Mouse (Mus musculus) ovary, adult 18-20 months (tissue): Measurements from ENCODE around the gene B230118H07Rik.
"Not testable (repeated sequence)": the region's sequence is repeated elsewhere in the genome, so short reads cannot be mapped to it uniquely, and the experiment has no call there.

Experiments used
- DNase-seq: peaks from one replicate; pipeline ENCODE4 v3.0.0; 2022; ENCODE audit warnings: low spot score, mixed read lengths

Gene B230118H07Rik

DNA sequence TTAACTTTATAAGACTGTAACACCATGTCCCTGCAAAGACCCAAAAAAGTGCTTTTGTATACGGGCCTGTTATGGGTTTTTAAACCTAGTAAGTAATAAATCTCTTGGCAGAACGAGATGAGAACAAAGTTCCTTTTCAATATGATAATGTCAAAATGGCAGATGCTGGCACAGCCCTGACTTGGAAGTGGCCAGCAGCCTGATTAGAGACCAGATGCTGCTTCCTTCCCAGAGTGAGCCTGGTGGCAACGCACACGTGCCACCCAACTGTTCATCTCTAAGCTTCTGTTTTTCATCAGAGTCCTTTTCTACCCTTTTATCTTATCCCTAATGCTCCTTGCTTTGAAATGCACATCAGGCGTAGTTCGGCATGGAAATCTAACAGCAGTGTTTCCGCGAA, 58.0 kb downstream of the B230118H07Rik start:
- no peak for DNase-seq

DNA sequence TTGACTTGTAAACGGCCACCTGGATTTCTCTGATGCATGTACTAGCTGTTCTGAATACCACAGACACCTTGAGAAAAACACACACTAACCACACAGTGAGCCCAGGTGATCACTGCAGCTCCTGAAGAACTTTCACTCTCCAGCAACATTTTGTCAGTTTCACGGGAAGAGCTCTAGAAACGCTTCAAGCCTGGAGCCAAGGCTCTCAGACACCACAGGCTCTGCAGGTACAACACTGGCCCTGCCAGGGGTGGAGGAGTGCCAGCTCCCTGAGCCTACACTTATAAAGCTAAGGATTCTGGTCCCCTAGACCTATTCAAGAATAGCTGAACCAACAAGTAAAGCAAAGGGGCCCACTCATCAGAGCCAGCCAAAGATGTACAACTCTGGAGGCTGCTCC, 67.9 kb downstream of the B230118H07Rik start:
- no peak for DNase-seq

DNA sequence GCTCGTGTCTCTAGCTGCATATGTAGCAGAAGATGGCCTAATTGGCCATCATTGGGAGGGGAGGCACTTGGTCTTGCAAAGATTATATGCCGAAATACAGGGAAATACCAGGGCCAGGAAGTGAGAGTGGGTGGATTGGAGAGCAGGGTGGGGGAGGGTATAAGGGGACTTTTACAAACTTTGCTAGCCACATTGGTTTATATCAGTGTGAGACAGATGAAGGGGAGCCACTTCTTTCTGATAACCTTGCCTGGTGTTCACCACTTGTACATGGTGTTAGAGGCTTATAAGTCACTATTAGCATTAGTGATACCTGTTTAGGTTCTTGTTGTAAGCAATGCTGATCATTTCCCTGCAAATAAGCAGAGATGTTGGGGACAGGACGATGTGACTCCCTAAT, 68.4 kb downstream of the B230118H07Rik start:
- no peak for DNase-seq

DNA sequence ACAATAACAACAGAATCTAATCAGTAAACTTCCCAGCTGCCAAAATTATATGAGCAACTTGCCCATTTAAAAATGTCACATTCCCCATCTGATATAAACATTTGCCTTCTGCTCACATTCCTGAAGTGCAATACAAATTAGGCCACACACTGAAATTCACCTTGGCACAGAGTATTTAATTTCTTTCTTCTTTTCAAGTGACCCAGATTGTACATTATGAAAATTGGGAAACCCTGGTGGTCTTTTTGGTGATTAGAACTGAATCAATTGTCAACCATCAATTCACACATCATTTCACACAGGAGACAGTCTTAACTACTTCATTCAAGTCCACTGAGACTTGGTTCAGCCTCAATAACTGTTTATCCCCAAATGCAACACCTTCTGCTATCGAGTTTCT, 68.9 kb downstream of the B230118H07Rik start:
- no peak for DNase-seq

DNA sequence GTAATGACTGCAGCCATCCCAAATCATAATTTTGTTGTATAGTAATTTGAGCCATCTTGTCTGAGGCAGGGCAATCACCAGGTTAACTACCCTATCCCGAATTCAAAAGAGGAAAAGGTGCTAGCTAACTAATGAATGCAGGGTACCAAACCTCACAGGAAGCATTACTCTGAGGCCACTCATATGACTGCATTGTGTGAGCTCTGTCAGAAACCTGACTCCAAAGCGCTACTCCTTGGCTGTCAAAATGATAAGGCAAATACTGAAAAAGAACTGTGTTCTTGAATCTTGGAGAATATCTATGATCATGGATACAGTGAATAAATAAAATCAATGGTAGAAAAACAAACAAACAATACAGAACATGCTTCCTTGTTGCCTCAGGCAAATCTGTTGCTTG, 69.3 kb downstream of the B230118H07Rik start:
- DNase-seq, result no peak

DNA sequence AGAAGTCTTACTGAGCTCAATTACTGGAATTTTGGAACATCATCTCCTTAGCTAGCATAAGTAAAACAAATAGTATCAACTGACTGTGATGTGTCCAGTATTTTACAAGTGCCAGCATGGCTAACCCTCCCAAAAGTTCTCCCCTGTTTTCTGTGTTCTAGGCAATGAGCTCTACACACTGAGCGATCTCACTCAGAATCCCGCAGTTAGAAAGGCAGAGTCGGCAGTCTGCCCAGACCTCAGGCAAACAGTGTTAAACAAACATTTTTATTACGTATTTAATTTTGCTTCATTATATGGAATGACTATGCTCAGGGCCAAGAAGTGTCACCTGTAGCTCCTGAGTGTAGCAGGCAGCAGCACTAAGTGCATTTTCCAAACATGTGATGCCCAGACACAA, 72.1 kb downstream of the B230118H07Rik start:
- DNase-seq, result no peak

DNA sequence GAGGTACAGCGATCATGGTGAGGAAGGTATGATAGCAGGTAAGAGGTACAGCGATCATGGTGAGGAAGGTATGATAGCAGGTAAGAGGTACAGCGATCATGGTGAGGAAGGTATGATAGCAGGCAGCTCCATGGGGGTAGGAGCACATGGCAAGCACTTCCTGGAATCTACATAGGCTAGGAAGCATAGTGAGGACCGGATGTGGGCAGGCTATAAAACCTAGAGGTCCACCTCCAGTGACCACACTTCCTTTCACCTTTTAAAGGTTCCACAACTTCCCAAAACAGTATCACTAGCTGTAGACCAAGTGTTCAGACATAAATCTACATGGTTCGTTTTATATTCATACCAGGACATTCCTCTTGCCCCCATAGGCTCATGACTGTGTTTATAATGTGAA, 80.1 kb downstream of the B230118H07Rik start:
- no peak for DNase-seq

DNA sequence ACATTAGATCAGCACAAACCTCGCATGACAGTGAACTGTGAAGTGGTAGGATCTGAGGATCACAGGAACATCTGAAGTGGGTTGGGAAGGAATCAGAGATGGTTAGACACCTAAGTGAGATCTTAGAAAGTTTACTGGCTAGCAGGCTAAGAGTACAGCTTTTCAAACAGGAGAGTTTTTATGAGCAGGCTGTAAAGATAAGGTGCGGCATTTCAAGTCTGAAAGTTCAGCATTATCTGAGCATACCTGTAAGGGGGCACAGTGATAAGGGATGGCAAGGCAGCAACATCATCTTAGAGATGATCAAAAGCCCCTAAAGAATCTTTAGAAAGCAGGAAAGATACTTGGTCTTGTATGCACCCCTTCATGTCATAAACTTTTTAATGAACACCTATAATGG, 81.8 kb downstream of the B230118H07Rik start:
- no peak for DNase-seq

DNA sequence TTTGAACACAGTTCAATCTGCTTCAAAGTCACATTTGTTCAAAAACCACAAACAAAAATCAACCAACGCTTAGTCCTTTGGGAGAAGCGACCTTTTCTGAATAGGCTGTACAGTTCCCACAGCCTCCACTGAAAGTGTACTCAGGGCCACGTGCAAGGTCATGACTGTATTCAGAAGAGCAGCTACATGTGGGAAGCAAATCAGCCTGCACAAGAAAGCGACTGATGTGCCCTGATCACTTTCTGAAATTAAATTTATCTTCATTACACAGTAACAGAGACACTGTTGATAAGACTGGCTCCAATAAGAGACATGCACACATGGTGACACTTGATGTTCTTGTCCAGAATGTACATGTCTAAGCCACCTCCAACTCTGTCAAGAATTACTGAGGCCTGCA, 85.6 kb downstream of the B230118H07Rik start:
- no peak for DNase-seq

DNA sequence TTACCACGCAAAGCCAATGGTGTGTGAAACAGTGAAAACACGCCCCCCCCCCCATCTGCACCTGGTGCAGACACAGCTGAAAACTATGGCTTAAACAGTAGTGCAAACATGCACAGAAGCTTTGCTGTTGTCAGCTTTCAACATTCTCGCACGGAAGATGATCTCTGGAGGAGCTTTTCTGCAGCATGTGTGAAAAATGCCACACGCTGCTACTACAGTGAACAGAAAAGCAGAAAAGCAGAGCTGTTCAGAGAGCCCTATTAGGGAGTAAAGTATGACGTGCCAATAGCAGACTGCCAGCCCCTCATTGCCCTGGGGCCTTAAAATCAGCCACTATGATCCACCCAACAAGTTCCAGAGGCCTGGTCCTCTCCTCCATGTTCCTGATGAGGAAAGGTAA, 86.1 kb downstream of the B230118H07Rik start:
- no peak for DNase-seq

DNA sequence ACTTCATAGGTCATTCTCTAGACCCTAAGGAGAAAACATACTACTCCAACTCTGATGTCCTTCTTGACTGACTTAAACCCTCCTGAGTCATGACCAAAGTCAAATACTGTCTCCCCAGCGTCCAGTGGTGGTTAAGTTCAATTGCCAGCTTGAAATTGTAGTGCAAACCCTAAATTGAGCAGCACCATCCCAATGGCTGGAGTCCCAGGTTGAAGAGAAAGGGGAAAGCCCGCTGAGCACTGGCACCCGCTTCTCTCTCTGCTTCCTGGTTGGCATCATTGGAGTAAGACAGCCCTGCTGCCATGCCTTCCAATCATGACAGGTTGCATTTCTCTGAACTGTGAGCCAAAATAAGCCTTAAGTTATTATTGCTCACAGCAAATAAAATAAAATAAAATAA, 89.9 kb downstream of the B230118H07Rik start:
- no peak for DNase-seq

DNA sequence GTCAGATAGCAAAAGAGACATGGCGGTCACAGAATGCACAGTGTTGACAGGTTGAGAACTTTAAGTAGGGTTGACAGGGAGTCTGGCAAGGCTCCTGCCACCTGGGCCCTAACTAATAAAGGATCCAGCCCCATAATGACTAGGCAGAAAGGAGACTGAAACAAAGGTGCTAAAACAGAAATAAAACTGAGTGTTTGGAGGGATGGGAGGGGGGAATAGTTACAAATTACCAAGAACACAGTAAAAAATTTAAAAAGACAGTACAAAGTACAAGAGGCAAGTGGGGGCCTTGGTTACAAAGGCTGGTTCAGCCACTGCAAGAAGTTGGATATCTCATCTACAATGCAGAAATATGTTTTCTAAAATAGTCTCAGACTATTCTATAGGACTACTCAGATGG, 93.4 kb downstream of the B230118H07Rik start:
- DNase-seq, result no peak

DNA sequence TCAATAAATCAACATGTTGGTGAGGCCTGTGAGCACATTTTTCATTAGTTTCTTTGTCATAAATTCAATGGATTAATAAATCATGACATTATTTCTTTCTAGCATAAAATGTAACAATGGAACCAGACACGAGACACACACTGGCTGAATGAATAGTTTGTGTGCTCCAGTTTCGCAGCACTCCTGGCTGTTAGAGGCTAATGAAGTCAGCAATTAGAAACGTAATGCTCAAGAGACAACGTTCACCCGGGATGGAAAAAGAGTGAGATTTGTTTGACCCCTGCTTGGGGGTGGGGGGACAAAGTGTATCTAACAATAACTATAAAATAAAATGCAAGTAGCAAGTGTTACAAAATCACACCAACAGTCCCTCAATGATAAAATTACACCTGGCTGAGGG, 95.5 kb downstream of the B230118H07Rik start:
- no peak for DNase-seq

DNA sequence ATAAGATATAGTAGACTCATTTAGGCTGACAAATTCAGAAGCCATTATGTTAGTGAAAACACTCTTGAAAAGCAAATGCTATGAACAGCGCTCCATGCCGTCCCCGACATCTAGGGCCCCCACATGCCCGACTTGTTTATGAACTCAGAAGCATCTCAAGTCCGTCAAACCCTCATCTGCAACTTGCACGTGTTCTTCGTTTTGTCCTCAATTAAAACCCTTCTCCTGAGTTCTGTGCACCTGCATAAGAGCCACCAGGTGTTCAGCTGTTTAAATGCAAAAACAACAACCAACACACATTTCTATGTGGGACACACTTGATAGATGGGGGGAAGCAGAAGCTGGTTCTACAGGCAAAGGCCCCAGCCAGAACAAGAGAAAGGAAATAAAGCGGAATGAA, 97.0 kb downstream of the B230118H07Rik start:
- DNase-seq, result no peak

DNA sequence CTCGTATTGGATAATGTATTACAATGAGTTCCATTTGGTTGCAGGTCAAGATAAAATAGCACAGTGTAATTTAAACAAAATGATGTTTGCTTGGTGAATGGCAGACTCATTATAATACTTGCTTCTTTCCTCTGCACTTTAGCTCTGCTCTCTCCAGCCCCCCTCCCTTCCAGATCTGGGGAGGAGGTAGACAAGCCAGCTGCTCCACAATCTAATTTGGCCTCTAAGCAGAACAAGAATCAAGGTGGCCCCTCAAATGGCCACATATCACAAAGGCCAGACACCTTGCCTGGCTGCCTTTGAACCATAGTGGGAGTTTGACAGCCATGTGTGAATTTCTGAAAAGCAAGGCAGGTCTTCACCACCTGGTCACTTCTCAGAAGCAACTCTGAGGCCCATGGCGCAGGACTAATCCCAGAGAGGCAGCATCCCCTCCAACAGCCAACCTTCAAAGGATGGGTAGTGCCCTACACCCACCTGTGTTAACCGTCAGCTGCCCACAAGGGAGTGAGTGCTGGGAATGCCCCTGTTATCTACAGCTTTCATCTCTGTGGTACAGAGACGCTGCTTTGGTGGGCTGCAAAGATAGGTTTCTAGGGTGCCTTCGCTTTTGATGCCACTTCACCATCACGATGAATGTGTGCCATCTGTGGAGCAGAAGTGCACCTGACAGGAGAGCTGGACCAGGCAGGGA, 98.2 kb downstream of the B230118H07Rik start:
- no peak for DNase-seq

DNA sequence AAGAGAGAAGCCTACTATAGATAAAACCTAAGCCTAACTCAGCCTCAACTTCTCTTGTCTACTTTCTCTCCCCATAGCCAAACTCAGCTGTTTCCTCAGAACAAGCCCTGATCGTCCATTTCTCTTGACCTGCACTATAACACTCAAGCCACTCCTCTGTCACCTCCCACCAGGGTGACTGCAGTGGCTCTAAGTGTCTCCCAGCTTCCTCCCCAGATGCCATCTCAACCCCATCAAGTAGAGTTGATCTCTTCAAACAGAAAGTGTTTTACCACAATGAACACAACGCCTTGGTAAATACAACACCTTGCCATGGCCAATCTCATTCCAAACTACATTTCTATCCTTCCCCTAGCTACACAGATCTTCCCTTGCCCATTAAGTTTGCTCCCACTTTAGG, 99.2 kb downstream of the B230118H07Rik start:
- no peak for DNase-seq

DNA sequence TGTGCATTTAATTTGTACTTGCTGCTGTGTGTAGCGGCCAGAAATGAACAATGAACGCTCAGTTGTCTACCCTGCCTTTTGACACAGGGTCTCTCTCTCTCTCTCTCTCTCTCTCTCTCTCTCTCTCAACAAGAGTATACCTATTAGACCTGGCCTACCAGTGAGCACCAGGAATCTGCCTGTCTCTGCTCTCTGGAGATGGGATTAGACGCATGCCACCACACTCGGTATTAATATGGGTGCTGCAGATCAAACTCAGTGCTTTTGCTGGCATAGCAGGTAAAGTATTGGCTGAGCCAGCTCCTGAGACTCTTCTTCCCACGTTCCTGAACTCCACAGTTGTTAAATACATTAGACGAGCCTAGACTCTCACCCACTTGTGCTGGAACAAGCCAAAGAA, 100.5 kb downstream of the B230118H07Rik start:
- DNase-seq, result no peak

DNA sequence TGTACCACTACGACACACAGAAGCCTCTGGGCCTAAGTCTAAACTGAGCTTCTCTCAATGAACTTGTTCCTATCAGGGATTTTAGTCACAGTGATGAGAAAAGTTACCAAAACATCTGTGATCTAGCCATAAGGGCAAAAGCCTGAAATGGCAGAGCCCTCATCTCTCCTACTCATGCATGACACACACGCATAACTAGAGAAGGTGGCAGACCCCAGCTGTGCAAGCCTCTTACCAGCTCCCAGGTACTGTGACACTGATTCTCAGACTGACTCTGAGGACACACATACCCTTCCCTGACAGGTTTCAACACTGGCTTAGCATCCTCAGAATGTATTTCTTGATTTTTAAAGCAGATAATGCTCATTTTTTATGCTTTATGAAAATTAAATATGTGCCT, 103.7 kb downstream of the B230118H07Rik start:
- DNase-seq, result no peak

DNA sequence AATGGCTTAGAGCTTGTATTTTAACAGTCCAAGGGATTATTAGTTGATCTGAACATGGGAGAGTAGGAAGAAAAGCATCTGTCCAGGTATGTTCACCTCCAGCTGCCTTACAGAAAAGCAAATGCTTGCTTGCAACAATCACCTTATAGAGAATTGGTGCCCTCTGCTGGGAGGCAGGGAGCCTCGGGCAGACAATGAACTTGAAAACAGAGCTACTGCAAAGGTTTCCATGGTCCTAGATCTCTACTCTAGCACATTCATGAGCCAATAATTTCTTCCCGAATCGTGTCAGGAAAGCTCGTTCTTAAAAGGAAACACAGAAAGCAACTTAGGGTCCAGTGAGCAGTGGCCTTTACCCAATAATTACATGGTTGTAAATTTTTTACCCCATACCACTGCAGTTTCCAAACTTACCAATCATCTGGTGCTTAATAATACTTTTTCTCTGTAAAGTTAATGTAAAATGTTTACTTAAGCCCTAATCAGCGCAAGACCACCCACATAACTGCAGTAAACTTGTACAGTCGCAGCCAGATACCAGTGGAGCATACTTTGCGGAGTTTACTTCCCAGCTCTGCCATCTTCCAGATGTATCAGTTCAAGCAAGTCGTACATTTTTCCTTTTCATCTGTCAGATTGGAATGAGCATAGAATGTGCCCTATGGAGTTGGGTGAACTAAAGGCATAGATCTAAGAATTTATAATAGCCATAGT, 105.5 kb downstream of the B230118H07Rik start:
- no peak for DNase-seq

DNA sequence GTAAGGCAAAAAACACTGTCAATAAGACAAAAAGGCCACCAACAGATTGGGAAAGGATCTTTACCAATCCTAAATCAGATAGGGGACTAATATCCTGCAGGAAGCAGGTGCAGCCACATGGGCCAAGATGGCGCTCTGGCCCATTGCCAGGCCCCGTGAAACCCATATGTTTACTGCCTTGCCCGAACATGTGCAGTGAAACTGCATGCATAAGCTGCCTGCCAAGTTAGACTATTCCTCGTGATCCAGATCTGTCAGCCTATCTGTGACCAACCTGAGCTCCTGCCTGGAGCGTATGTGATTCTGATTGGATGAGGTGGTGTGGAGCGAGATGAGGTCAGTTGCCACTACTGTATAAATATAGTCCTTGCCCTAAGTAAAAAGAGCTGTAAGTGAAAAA, 112.4 kb downstream of the B230118H07Rik start:
- DNase-seq, result not testable (repeated sequence)

DNA sequence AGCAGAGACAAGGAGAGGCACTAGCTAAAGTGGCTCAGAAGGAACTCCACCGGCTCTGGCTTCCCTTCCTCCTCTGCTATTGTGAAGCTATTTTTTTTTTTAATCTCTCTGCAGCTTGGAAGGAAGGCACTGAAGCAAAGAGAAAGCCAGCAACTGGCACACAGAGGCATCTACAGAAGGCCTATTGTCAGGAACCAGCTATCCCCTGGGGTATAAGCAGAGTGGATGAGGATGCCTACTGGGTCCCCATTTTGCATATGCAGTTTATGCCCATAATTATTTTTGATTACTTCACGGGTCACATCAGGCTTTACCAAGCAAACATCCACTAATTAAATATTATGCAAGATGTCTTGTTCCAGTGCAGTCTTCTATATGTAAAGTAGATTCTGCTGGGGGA, 115.6 kb downstream of the B230118H07Rik start:
- DNase-seq, result no peak

DNA sequence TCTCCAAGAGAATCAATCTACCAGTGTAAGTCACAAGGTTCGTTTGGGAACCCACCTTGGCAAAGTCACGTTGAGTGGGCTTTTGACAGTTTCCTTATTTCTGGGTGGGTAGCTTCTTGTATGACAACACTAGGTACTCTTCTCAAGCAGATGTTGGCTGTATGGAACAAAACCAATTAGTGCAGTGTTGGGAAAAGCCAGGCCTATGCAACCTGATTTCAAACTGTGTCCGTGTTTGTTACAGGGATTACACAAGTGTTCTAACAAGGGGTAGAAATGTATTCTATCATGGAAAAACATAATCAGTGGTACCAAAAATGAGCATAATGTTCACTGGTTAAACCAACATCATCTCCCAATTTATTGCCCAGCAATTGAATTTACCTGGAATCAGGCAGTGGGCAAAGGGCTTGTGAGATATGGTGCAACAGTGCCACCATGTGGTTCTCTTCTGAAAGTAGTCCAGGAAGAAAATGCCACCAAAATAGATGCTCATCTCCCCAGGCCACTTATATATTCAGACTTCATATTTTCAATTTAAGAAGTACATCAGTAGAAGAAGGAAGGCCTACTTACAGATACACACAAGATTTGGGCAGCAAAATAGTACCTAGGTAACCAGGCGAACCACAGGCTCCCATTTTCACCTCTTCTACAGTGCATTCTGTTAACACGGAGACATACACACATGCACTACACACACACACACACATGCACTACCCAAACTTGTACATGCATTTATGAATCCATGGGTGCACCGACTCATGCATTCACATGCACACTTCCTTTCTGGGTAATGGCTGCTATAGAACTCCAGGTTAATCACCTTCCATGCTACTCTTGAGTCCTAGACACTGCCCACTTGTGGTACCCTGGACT, 123.6 kb downstream of the B230118H07Rik start:
- no peak for DNase-seq

DNA sequence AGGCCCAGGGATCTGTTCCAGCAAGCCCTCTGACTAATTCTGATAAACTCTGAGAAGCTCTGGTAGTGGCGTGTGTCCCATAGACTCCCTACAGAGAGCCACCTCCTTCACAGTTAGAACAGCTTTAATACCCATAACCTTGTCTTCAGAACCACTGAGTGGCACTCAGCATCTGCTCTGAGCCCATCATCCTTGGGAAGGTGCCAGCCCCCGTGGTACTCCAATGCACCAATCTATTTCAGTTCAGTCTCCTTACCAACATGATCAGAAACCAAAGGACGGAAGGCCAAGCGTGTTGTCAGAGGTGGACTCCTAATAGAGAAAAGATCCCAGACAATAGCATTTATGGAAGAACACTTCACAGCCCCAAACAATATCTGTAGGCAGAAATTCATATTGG, 124.2 kb downstream of the B230118H07Rik start:
- DNase-seq, result no peak
